Mouse (Mus musculus) 3134 (cell line): Measurements from ENCODE around the gene Arhgef3.
"Not testable (repeated sequence)": the region's sequence is repeated elsewhere in the genome, so short reads cannot be mapped to it uniquely, and the experiment has no call there.

ENCODE experiments used
- DNase-seq: peaks from one replicate; pipeline ENCODE4 v3.0.0-alpha.2; 2011; ENCODE audit warnings: low spot score; ENCODE audit not compliant: insufficient read length; ENCODE audit errors: extremely low read depth

Arhgef3 gene

DNA sequence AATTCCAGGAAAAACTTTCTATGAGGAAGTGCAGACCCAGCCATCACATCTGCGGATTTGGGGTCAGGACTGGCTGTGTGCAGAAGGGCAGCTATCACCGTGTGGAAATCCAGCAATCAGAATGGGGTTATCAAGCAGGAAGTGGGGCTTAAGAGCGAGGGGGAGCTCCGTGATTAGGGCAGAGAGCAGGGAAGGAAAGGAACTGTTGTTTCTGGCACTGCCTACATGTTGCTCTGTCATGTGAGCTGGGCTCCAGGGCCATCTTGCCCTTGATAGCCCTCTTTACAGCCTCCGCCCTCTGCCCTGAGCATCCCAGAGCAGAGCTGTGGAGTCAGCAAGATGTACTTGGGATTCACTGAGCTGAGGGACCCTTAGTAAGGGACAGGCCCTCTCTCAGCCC lies 71.2 kb downstream of the Arhgef3 start:
- no peak for DNase-seq

DNA sequence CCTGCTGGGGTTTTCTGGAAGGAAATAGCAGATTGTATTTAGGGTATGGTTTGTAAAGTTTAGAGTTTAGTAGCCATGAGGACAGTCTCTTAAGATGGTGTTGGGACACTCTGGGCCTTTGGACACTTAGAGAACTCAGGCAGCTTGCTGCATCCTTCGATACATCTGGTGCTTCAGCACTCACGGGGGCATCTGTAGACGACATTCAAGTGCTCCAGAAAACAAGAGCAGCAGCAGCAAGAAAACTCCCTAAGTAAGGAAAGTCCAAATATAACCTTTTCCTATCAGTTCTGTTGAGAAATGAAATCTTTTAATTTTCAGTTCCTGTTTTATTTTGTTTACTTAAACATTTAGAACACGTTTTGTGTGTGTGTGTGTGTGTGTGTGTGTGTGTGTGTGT lies 71.9 kb downstream of the Arhgef3 start:
- DNase-seq = no peak

DNA sequence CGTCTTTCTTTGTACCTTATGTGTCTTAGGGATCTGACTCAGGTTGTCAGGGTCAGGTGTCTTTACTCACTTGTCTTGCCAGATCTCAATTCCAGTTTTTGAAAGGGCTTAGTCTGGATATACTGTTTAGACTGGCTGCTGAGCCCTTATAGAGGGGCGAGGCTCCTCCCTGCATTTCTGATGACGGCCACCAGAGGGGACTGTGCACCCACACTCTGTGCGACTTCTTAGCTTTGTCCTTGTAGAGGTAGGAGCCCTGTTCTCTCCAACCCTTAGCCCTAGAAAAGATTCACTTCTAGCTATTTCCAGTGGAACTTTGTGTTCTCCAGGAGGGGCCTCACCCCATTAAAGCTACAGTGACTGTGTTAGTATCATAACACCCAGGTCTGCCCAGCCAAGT lies 72.3 kb downstream of the Arhgef3 start:
- DNase-seq = peak; percentile 38

DNA sequence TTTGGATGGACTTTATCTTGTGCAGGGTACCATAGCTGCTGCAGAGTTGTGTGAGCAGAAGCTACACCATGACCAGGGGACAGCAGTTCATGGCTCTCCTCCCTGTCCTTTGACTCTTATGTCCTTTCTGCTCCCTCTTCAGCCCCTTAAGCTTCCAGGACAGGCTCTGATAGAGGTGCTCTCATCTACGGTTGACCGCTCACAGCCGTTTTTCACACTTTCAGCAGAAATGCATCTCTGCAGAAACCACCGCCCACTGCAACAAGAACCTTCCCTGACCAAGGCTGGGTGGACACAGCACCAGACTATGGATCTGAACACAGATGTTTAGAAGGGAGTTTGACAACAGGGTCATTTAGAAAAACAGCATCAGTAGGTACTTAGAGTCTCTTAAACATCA lies 73.2 kb downstream of the Arhgef3 start:
- no peak for DNase-seq

DNA sequence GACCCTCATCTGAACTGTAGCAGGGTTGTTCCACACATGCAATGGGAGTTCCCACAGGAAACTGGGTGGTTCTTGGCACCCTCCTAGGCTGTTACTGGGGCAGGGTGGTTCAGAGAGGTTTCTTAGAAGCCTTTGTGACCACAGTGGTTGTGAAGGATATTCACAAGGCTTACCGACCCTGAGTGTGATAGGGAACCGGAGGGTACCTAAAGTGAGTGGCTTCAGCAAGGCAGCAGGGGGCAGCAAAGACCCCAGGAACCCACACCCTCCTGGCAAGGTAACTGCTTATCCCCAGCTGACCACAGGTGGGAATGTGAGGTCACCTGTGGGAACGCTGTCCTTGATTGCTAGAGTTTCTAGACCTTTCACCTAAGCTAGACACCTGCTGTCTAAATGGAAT lies 77.8 kb downstream of the Arhgef3 start:
- no peak for DNase-seq

DNA sequence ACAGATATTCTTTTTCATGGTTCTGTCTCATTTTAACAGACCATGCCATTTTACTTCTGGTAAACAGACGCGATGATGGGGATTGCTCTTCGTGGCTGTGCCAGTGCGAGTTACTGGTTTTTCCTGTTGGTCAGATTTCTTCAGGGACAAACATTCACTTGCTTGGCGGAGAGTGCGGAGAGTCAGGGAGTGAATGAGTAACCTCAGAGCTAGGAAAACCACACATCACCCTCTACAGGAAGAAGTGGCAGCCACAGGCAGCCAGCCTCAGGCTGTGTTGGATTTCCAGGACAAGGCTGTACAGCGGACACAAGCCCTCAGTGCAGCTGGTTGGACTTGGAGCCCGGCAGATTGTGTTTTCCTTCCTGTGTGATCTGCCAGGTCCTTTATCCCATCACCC lies 82.3 kb downstream of the Arhgef3 start:
- no peak for DNase-seq

DNA sequence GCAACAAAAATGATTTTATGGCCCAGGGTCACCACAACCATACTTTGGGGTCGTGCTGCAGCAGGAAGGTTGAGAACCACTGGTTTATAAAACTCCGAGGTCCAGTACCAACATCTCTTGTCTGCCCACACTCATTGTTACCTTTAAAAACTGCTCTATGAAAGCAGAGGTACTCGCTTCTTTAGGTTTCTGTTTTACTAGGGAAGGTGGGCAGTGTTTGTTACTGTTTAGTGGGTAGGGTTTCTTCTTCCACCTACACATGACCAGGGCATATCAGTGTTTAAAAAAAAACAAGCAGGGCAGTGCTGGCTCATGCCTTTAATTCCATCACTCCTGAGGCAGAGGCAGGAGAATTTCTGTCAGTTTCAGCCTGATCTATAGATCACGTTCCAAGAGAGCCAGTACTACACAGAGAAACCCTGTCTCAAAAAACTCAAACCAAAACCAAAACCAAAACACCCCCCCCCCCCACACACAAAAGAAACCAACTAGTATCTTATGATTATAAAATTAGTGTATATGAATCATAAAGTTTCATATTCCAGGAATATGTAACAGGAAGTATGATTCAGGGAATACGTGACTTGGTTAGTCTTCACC lies 83.9 kb downstream of the Arhgef3 start:
- no peak for DNase-seq

DNA sequence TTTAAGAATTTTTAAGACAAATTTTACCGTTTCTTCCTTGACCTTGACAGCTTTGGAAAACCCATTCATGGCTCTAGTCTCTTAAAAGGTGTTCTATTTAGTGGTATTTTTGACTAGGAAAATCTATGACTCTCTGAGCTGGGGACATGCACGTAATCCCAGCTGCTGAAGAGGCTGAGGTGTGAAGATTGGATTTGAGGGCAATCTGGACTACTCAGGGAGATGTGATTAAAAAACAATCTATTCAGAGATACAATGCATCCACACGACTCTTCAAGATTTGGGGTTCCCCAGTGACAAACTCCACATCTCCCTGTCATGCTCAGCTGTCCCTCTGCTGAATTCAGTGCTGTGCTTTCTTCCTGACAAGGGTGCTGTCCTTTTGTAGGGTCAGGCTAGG lies 84.4 kb downstream of the Arhgef3 start:
- no peak for DNase-seq

DNA sequence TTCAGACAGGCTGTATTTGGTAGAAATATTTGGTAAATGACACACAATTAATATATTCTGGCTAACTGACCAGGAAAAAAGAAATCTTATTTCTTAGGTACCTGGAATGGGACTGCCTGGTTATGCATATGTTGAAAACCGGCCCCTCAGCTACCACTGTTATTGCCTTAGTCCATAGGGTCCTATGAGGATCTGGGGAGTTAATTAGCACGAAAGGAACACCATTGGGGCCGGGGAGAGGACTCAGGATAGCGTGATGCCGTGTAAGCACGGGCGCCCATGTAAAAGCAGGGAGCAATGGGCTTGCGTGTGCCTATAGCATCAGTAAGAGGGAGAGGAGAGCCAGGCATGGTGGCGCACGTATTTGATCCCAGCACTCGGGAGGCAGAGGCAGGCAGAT lies 85.2 kb downstream of the Arhgef3 start:
- DNase-seq = no peak

DNA sequence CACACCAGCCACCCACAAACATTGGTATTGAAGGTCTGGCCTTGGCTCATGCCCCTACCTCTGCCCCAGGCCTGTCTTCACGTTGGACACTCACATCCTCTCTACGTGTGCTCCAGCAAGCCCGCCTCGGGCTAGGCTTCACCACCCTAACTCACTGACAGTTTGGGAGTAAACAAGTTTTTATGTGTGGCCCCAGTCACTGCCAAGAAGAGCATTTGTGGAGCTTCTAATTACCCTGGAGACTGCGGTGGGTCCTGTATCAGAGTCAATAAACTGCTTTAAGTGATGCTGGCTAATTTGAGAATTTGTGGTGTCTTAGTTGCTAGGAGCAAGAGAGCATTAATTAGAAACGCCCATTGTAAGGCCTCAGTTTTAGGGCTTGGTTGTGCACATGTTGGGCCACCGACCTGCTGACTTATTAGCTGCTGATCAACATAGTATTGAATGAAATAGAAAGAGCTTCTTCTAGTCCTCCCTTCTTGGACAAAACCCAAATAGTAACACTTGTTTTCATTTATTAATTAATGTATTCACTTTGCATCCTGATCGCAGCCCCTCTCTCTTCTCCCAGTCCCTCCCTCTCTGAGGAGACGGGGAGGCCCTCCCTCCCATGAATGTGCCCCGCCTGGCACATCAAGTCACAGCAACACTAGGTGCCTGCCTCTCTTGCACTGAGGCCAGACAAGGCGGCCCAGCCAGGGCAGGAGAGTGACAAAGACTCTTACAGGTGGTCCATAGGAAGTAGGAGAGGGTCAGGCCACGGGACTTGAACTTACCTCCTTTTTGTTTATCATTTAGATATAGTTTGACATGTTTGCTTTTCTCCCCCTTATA lies 86.3 kb downstream of the Arhgef3 start:
- DNase-seq = no peak

DNA sequence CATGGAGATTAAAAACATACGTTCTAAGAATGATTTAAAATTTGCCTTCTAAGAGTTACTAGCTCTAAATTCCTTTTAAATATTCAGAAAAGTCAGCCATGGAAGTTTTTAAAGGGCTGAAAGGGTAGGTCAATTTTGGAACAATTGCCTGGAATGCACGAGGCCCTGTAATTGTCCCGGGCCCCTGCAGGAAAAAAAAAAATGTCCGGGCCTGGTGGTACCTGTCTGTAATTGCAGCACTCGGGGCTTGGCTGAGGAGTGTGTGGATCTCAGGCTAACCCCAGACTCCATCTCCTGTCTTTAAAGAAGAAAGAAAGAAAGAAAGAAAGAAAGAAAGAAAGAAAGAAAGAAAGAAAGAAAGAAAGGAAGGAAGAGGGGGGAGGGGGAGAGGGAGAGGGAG lies 87.1 kb downstream of the Arhgef3 start:
- DNase-seq = no peak

DNA sequence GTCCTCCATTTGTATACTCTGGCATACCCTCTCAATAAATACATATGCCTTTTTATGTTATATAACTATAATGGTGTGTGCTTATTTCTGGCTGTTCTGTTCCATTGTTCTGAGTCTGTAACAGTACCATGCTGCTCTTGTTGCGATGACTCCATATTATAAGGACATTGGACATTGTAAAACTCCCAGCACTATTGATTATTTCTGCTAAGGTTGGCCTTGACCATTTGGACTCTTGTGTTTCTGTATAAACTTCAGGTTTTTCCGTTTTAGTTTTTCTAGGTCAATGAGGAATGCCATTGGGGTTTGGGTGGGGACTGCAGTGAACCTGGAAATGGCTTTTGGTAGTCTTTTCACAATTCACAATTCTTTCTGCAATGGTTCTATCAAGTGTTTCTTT lies 90.0 kb downstream of the Arhgef3 start:
- DNase-seq = no peak

DNA sequence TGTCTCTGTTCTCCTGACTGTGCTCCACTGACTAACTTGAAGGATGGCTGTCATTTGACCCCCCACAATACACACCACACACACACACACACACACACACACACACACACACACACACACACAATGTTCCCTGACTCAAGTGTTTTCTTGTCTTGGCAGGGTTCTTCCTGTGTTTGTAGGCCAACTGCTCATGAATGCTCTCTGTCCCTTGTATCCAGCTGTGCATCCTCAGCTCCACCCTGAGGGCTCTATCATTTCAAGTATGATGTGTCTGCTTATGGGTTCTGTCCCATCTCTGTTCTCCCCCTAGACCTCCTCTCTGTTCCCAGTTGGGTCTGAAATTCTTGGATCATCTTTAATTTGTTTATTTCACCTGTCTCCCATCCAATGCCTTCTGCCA lies 91.7 kb downstream of the Arhgef3 start:
- no peak for DNase-seq

DNA sequence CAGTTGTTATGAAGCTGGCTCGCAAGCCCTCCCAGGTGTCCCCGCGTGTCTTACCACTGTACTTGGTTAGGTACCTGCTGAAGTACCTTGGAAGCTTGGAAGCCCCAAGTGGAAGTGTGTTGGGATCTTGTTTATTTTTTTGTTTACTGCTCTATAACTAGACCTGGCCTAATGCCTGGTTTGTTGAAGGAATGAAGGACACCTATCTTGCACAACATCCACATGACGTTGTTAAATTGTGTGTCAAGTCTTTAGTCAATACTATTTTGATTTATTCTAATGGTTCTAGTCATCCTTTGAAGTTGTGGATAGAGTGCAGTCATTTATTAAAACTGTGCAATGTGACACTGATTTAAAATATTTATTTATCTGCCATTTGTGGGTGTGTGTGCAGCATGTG lies 94.8 kb downstream of the Arhgef3 start:
- DNase-seq = no peak

DNA sequence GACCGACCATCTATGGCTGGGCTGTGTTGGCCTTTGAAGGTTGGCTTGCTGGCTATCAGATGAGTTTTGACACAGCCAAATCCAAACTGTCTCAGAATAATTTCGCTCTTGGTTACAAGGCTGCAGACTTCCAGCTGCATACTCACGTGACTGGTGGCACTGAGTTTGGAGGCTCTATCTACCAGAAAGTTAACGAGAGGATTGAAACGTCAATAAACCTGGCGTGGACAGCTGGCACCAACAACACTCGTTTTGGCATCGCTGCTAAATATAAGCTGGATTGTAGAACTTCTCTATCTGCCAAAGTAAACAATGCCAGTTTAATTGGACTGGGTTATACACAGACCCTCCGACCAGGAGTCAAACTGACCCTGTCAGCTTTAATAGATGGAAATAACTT lies 96.1 kb downstream of the Arhgef3 start:
- DNase-seq = not testable (repeated sequence)

DNA sequence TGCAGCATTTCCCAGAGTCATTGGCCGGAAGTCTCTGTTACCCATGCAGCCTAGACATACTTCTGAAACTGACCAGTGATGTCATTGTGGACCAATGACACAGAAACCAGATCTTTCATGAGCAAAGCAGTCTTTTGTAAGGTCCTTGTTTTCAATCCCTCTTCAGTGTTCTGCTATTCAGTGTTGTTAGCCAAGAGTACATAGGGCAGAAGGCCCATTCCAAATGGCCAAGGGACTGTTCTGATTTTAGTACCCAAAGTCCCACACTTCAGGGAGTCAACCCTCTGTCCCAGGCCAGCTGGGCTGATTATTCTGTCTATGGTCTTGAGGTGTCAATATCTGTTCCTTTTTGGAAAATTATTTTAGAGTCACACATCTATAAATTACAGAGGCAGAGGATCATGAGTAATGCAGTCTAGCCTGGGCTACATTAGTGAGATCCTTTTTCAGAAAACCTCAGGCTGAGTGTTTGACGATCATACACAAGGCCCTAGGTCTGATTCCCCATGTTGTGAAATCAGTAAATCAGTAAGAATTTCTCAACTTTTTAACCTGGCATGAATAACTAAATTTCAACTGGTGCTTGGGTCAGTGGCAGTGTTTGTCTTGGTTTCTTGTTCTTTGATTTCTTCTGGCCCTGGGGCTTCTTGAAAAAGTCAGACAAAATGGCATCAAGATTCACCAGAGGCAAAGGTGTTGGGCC lies 97.2 kb downstream of the Arhgef3 start:
- DNase-seq = no peak

DNA sequence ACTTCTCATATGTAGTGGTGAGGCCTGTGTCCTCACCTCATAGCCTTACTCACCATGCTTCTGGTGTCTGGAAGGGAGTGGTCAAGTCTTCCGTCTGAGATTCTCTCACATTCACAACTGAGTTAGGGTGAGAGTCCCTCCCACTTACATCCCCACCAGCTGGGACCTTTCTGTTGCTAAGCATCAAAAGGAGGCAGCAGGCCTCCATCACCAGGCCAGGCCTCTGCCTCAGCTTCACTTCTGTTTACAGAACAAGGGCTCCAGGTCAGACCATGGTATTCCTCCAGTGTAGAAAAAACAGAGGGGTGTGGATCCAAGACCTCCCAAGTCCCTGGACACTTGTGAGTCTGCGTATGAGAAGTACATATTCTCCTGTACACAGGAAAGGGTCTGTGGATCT lies 99.5 kb downstream of the Arhgef3 start:
- DNase-seq = no peak

DNA sequence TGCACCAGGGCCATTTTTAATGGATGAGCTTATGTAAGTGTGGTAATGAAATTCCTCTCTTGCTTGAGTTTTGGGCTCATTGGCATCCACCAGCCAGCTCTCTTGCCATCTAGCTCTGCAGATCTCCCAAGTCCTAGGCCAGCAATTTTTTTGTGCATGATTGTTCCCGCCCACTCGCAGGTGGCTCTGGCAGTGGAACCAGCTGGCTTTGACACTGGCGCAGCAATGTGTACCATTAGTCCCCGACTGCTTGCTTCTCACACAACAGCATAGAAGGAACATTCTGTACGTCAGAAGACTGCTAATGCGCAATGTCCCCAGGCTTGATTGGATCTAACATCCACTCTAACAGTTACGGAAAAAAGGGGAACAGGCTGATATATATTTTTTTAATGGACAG lies 105.0 kb downstream of the Arhgef3 start:
- DNase-seq = no peak

DNA sequence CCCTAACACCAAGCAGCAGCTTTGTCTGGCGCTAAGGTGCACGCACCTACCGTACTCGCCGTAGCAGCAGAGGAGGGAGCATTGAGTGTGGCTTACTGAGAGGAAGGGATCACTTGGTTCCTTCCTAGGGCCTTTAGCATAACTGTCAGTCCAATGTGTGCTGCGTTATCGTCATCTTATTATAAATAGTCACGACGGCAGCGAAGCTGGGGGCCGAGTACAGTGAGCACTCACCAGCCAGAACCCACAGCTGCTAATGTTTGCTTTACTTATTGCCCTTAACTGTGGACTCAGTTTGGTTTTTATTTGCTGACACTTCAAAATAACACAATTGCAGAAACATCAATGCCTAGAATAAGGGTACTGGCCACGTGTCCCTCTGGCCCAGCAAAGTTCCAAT lies 105.6 kb downstream of the Arhgef3 start:
- DNase-seq = no peak

DNA sequence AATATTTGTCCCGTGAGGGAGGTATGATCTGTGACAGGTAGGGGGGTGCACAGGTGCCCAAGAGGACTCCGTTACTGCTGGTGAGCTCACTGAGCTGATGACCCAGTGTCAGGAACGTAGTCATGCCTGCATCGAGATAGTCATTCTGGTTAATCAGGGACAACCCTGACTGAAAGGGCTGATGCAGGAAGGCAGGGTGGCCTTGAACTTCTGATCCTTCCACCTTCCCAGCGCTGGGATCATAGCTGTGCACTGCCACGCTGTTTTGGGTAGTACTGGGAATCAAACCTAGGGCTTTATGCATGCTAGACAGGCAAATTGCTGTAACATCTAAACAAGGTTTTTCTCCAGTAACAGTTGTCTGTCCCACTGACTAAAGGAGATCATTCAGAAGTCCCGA lies 109.9 kb downstream of the Arhgef3 start:
- no peak for DNase-seq

DNA sequence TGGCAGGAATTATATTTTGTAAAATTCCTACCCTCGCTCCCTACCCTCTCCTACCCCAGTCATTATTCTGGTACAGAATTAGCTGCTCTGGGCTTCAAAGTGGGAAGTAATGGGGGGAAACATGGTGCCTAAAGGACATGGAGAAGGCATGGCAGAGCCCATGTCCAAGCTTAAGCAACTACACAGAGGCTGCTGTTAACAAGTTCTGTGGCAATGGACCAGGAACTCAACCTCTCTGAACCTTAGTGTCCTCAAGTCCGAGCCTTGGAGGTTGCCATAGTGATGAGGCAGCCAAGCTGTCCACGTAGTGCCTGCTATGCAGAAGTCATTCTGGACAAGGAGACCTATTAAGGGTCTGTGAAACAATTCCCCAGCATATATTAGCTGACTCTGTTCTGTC lies 111.6 kb downstream of the Arhgef3 start:
- DNase-seq = no peak

DNA sequence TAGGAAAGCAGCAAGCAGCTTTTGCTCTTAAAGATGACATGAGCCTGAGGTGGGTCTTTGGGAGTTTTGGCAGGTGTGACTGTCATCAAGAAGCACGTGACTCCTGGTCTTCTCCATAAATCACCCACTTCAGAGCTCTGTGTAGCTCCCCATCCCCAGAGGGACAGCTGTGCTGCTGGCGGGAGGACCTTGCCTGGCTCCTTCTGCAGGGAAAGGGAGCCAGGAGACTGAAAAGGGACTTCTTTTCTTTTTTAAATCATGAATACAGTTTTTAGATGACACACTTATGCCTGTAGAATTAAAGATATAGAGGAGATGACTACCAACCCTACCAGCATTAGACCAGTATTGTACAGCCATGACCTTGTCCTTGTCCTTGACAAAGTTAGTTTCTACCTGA lies 113.6 kb downstream of the Arhgef3 start:
- no peak for DNase-seq
